ENCODE assay signal across 8 mouse cellular contexts in the genomic region with DNA sequence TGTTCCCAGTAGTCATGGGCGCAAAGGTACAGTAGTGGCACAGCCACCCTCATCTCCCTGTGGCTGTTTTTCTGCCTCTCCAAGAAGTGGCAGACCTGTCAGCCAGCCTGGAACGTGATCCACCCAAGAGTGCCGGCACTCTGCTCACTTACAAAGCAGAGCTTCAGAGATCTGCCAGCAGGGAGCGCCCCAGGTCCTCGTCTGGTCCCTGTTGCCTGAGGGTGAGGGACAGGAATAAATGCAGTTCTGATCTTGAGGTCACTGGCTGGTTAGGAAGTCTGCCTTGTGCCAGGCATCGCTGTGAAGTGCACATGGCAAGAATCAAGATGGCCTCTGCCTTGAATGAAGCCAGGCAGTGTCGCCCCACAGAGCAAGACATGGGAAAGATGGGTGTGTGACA. TPM values are rescaled to one million over a fixed set of nuclear protein-coding genes. Genes with fewer than 3 reads are reported as not detected.
DNase-seq lines count a peak whose midpoint lies in the region; ATAC-seq and TF ChIP-seq lines count a peak whose summit lies in the region.
"Had no signal": no experiment of that assay in that cellular context is flagged by ENCODE, and none has a peak within 500 bp of the region (broad histone marks: within the 10 kb centered on the region; RNA-seq: fewer than 3 reads in every experiment).

No protein-coding gene starts in this region.

- 0 out of 2 replicates have a peak, but pooled peaks have one; percentile 13 for ATAC-seq in kidney, postnatal 0 days (replicated peaks; ENCODE audit: low FRiP score, low read depth)

- 57% methylated on average over 7 of the region's 7 CpGs for WGBS in kidney, postnatal 0 days
- 81% methylated on average over 7 of the region's 7 CpGs for WGBS in spleen, adult 2 months

- TF ChIP-seq POLR2A in spleen, adult 2 months (IDR thresholded peaks at IDR 0.05; ENCODE audit: low read depth, low read length): no peak

- no peak overlapping the region for H3K4me3 ChIP-seq in kidney, postnatal 0 days (replicated peaks; ENCODE audit: low read depth, low read length)
- no peak overlapping the region for H3K4me3 ChIP-seq in spleen, adult 2 months (ENCODE audit: extremely low read depth, insufficient read depth, insufficient read length)

- H3K27me3 ChIP-seq in kidney, postnatal 0 days (ENCODE audit: insufficient read depth, low read length): no peaks in the 10 kb centered on the region
- H3K27me3 ChIP-seq in spleen, adult 2 months (ENCODE audit: control insufficient read depth, insufficient read depth, low read length): no peaks in the 10 kb centered on the region

- H3K9ac ChIP-seq in kidney, postnatal 0 days (ENCODE audit: low read depth, low read length): no peak overlapping the region

- H3K4me2 ChIP-seq in kidney, postnatal 0 days (ENCODE audit: low read length): no peak overlapping the region

- peak; percentile 66 for TF ChIP-seq CTCF in kidney, postnatal 0 days (IDR thresholded peaks at IDR 0.05; ENCODE audit: low read depth)
- peak; percentile 63; the same call in 1 of the 2 replicates for TF ChIP-seq CTCF in spleen, adult 2 months (IDR thresholded peaks at IDR 0.05; ENCODE audit: extremely low read depth, insufficient read depth, insufficient read length, insufficient replicate concordance)

- DNase-seq in ovary, postnatal 14 days (ENCODE audit: low spot score): peak; percentile 47
- no peak for DNase-seq in ovary, adult 18-20 months (ENCODE audit: low spot score)
- DNase-seq in adrenal gland, postnatal 14 days: peak; percentile 82
- peak; percentile 63 for DNase-seq in embryo, embryonic 10.5 days (ENCODE audit: low spot score)
- peak; percentile 41 for DNase-seq in kidney, postnatal 0 days (ENCODE audit: low spot score)
- DNase-seq in lung, adult 18-20 months: peak; percentile 20 to 24
- DNase-seq in spleen, adult 2 months (ENCODE audit: low read depth in 1 of 2, low spot score in 2 of 2): peak in 1 of 2 experiments; percentile 65

- no peaks in the 10 kb centered on the region for H3K4me1 ChIP-seq in kidney, postnatal 0 days (replicated peaks; ENCODE audit: insufficient read depth, low read length)
- peaks cover 14% of the 10 kb centered on the region; the same call in 1 of the 2 replicates for H3K4me1 ChIP-seq in spleen, adult 2 months (ENCODE audit: control insufficient read depth, insufficient read depth, insufficient read length)

- H3K36me3 ChIP-seq in kidney, postnatal 0 days (ENCODE audit: insufficient read depth, low read length): no peaks in the 10 kb centered on the region
- H3K36me3 ChIP-seq in spleen, adult 2 months (ENCODE audit: control insufficient read depth, insufficient read depth, low read length): no peaks in the 10 kb centered on the region; the same call in 1 of the 2 replicates

- H3K27ac ChIP-seq in kidney, postnatal 0 days: no peak overlapping the region
- H3K27ac ChIP-seq in spleen, adult 2 months (ENCODE audit: insufficient read depth, low read length): no peak overlapping the region
- H3K27ac ChIP-seq: macrophage had no signal

- H3K9me3 ChIP-seq in kidney, postnatal 0 days (replicated peaks; ENCODE audit: low read length): no peaks in the 10 kb centered on the region

RNA-seq across cellular contexts. Expression of gene Kcnk13, which starts 11.4 kb away (rescaled TPM):
- total RNA-seq in adrenal gland, postnatal 14 days (2021): 1.0 TPM in 2 replicates
- polyA plus RNA-seq in kidney, postnatal 0 days (2015; fragmentation: Nextera tagmentation; extraction: Ambion mirVana): 0.11 and 0.16 TPM in 2 replicates
- polyA plus RNA-seq in spleen, adult 2 months (2012; rRNA removed): 2.8 and 3.4 TPM in 2 replicates
